Mouse (Mus musculus) kidney, adult 2 months (tissue): Measurements from ENCODE around the gene Nras. TPM values are rescaled to one million over a fixed set of nuclear protein-coding genes. Genes with fewer than 3 reads are reported as not detected.

Experiments
- DNase-seq: peaks from one replicate; pipeline ENCODE4 v3.0.0; 2021
- H3K27ac ChIP-seq: fragments of 200-500 bp; 2 replicates; pipeline ENCODE4 v1.5.1; 2012; ENCODE audit warnings: low read depth, low read length, control low read depth, inconsistent platforms; ENCODE audit not compliant: insufficient read depth
- H3K27me3 ChIP-seq: fragments of 200-500 bp; replicated peaks from 2 replicates; pipeline ENCODE4 v1.6.1; 2012; ENCODE audit warnings: mild to moderate bottlenecking, moderate library complexity, low read length, inconsistent platforms; ENCODE audit not compliant: control insufficient read depth, insufficient read depth
- H3K36me3 ChIP-seq: fragments of 200-500 bp; 2 replicates; pipeline ENCODE4 v1.6.1; 2012; ENCODE audit warnings: mild to moderate bottlenecking, moderate library complexity, low read length, inconsistent platforms; ENCODE audit not compliant: control insufficient read depth, insufficient read depth
- H3K4me1 ChIP-seq: fragments of 200-500 bp; 2 replicates; pipeline ENCODE4 v1.6.1; 2011; ENCODE audit warnings: low read length; ENCODE audit not compliant: control insufficient read depth, insufficient read depth
- H3K4me3 ChIP-seq: fragments of 200-500 bp; 2 replicates; pipeline ENCODE4 v1.5.1; 2011; ENCODE audit warnings: mild to moderate bottlenecking, low read depth, low read length, control low read depth; ENCODE audit not compliant: insufficient read depth
- CTCF ChIP-seq: fragments of 200-500 bp; conservative IDR thresholded peaks from 2 replicates; pipeline ENCODE4 v1.5.1; 2011; ENCODE audit warnings: low read depth, mild to moderate bottlenecking, control low read depth, low read length, moderate library complexity, mixed read lengths; ENCODE audit not compliant: insufficient read depth, insufficient read length
- POLR2A ChIP-seq: fragments of 200-500 bp; IDR thresholded peaks from one replicate; pipeline ENCODE4 v1.6.1; 2011; ENCODE audit warnings: low read depth, low read length, control low read depth
- WGBS: fragments of 180-500 bp; shearing (Covaris S2); methylation state at CpG from one replicate; pipeline ENCODE4 v1.1.7; 2018; 5-methylcytosine and 5-hydroxymethylcytosine counted together
- polyA plus RNA-seq: library from polyadenylated mRNA; depleted of rRNA; stranded (reverse); fragments of >200 nt; gene quantifications from 2 replicates; pipeline ENCODE4 v1.2.3, GENCODE M21; 2012; rRNA removed

The Nras gene
- 13.3 and 17.2 TPM in 2 replicates for polyA plus RNA-seq

DNA sequence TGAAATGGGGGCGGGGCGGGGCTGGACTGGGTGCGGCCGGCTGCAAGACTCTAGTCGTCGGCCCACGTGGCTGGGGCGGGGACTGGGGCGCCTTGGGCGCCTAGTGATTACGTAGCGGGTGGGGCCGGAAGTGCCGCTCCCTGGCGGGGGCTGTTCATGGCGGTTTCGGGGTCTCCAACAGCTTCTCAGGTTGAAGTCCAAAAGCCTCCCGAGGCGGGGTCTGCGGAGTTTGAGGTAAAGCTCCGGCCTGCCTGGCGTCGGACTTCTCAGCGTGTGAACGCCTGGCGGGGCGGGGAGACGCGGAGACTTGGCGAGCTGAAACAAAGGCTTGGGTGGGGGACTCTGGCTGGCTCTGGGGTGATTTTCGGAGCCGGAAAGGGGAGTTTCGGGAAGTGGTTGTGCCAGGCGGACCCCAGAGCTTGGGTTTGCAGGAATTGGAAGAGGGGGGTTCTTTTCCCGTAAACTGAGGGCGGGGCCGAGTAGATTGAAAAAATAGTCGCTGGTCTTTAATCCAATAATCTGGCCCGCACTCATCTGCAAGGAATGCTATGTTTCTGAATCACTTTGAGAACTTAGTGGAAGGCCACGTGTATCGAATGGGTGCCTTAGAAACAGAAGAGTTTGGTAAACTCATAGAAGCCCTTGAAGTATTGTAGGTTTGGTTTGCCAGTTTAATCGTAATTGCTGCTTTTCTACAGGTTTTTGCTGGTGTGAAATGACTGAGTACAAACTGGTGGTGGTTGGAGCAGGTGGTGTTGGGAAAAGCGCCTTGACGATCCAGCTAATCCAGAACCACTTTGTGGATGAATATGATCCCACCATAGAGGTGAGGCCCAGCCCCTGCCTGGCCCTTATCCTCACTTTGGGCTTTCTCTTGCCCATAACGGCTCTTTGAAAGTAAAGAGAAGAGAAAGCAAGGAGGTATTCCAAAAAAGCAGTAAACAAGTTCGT lies at the start of gene Nras:
Gene Nras, plus strand, starts transcription at position 79 of the 951 bp plus-strand sequence.
- peaks cover 9% of the 10 kb centered on the region for H3K36me3 ChIP-seq
- peak within 1 kb of the TSS; percentile 75 for H3K4me3 ChIP-seq
- peak within 1 kb of the TSS; percentile 74 for H3K27ac ChIP-seq
- no peaks in the 10 kb centered on the region for H3K27me3 ChIP-seq
- H3K4me1 ChIP-seq: peaks cover 6% of the 10 kb centered on the region; the same call in 1 of the 2 replicates
- peak; percentile 95 for DNase-seq
- TF ChIP-seq POLR2A (no peak), CTCF (no peak)
- 1% methylated on average over 46 of the region's 46 CpGs for WGBS

DNA sequence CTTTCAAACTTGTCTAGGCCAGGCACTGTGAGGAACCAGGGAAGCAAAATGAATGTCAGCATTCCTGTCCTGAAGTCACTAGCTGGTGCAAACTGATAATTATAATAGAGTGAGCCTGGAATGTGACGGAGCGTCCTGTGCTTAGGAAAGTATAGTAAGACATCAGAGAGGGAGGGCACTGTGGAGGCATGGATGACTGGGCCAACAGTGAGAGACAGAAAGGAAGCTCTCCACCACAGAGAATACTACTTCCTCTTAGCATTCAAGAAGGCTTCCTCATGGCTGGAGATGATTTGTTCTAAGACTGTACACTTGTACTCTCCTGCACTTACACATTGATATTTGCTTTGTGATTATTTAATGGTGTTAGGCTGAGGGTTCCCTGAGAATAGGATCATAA lies 40.7 kb upstream of the Nras start:
- TF ChIP-seq CTCF: no peak
- TF ChIP-seq POLR2A: no peak
- Histone ChIP-seq H3K4me1 (peaks cover 10% of the 10 kb centered on the region; the same call in 1 of the 2 replicates), H3K36me3 (no peaks in the 10 kb centered on the region), H3K27me3 (no peaks in the 10 kb centered on the region; the same call in 1 of the 2 replicates), H3K4me3 (no peak overlapping the region), H3K27ac (no peak overlapping the region)
- 60% methylated on average over 2 of the region's 2 CpGs for WGBS
- DNase-seq: no peak

DNA sequence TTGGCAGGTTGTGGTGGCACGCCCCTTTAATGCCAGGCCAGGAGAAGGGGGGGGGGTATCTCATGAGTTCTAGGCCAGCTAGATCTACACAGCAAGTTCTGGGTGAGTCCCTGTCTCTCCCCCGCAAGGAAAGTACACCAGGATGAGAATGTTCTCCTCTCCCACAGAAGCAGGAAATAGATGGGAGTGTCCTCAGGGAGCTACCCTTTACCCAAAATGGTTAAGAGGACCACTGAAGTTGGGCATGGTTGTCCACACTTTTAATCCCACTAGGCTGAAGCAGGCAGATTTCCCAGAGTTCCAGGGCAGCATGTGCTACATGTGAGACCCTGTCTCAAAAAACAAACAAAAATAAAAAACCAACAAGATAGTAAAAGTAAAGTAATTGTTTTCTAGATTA lies 38.6 kb upstream of the Nras start:
- WGBS: 87% methylated on average over 2 of the region's 2 CpGs
- no peaks in the 10 kb centered on the region for H3K36me3 ChIP-seq
- H3K27me3 ChIP-seq: no peaks in the 10 kb centered on the region; the same call in 1 of the 2 replicates
- H3K27ac ChIP-seq: peak overlapping the region; percentile 69; the same call in 1 of the 2 replicates
- H3K4me3 ChIP-seq: no peak overlapping the region
- peaks cover 11% of the 10 kb centered on the region; the same call in 1 of the 2 replicates for H3K4me1 ChIP-seq
- no peak for TF ChIP-seq CTCF
- TF ChIP-seq POLR2A: no peak
- DNase-seq: no peak

DNA sequence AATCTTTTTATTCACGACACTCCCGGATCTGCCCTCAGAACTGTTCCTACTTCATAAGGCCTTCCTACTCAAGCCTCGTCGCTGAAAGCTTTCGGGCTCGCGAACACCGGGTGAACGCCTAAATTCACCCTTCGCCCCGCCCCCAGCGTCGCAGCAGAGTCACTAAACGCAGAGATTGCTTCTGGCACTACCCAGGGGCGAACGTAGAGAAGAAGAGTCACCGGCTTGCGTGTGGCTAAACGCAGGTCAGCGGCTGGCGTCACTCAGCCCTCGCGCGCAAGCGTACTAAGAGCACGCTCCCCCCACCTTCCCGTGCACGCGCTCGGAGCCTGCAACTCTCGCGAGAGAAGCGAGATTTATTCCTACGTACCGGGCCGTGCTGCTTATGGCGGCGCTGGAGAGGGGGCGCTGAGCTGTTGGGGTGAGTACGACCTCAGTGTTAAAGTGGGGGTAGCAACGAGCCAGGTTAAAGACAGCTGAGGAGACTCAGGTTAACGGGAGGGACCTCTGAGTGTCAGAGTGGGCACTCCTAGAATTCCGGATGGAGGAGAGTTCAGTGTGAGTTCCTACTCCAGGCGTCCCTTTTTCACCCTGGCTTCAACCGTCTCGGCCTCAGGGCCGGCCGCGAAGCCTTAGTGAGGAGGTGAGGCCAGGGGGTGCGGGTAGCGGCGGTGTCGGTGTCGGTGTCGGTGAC lies 37.7 kb upstream of the Nras start, which contains the start of gene Csde1:
Gene Csde1, plus strand, starts transcription at position 178 of the 694 bp plus-strand sequence.
- H3K4me1 ChIP-seq: peaks cover 13% of the 10 kb centered on the region; the same call in 1 of the 2 replicates
- no peaks in the 10 kb centered on the region for H3K36me3 ChIP-seq
- TF ChIP-seq POLR2A: no peak
- no peak for TF ChIP-seq CTCF
- H3K4me3 ChIP-seq: peak within 1 kb of the TSS; percentile 84
- under 1% methylated on average over 55 of the region's 55 CpGs for WGBS
- peak within 1 kb of the TSS; percentile 91 for H3K27ac ChIP-seq
- peak; percentile 99 for DNase-seq
- no peaks in the 10 kb centered on the region for H3K27me3 ChIP-seq

DNA sequence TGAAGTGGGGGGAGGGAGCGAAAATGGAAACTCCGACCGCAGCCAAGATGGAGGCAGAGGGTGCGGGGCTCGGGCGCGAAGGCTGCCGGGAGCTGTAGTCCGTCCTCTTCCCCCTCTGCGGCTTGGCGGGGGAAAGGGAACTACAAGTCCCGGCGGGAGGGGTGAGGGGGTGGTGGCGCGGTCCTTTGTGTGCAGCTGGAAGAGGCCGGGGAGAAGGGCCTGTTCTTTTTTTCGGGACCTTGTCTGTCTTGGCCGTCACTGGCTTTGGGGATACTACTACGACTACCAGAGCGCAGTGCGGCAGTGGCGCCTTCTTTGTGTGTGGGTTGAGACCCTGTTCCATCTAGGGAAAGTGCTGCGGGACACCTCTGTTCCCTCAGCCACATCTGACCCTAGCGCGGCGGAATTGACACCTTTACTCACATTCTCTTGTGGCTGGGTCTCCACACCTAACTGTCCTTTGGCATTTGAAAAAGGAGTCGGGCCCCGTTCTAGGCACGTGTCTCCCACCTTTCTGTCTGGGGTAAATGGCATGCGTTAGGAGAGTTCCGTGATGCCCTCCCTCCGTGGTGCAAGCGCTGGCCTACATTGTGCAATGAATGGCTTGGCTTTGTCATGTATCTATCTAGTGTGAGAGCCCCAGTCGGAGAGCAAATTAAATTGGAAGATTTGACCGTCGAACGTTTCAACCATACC lies 37.0 kb upstream of the Nras start:
- under 1% methylated on average over 34 of the region's 37 CpGs for WGBS
- peak overlapping the region; percentile 91 for H3K27ac ChIP-seq
- peaks cover 13% of the 10 kb centered on the region; the same call in 1 of the 2 replicates for H3K4me1 ChIP-seq
- H3K36me3 ChIP-seq: no peaks in the 10 kb centered on the region
- H3K27me3 ChIP-seq: no peaks in the 10 kb centered on the region
- TF ChIP-seq POLR2A: no peak
- no peak for TF ChIP-seq CTCF
- peak; percentile 93 for DNase-seq
- H3K4me3 ChIP-seq: peak overlapping the region; percentile 84

DNA sequence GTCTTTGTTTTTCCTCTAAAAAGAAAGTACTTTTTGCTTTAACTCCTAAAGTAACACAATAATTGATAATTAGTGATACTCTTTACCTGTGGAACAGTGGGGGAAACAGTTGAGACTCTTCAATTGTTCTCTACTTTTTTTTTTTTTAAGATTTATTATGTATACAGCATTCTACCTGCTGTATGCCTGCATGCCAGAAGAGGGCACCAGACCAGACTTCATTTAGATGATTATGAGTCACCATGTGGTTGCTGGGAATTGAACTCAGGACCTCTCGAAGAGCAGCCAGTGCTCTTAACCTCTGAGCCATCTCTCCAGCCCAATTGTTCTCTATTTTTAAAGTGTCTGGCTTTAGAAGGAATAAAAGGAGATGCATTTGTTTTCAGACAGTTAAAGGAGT lies 31.9 kb upstream of the Nras start:
- DNase-seq: no peak
- no peak overlapping the region for H3K27ac ChIP-seq
- TF ChIP-seq CTCF (0 out of 2 replicates have a peak, but pooled peaks have one; percentile 3), POLR2A (no peak)
- H3K4me1 ChIP-seq: peaks cover 13% of the 10 kb centered on the region; the same call in 1 of the 2 replicates
- whole genome bisulfite sequencing: 92% methylated on average over 1 of the region's 1 CpGs
- H3K27me3 ChIP-seq: no peaks in the 10 kb centered on the region
- peaks cover 4% of the 10 kb centered on the region for H3K36me3 ChIP-seq
- no peak overlapping the region for H3K4me3 ChIP-seq
